Mouse (Mus musculus): ENCODE measurements around the gene Oser1. TPM values are rescaled to one million over a fixed set of nuclear protein-coding genes. Genes with fewer than 3 reads are reported as not detected.
"Not testable (repeated sequence)": the region's sequence is repeated elsewhere in the genome, so short reads cannot be mapped to it uniquely, and the experiment has no call there.

The Oser1 gene
- total RNA-seq, 2 experiments from 2014 or later, result 21.6 to 27.5 TPM

DNA sequence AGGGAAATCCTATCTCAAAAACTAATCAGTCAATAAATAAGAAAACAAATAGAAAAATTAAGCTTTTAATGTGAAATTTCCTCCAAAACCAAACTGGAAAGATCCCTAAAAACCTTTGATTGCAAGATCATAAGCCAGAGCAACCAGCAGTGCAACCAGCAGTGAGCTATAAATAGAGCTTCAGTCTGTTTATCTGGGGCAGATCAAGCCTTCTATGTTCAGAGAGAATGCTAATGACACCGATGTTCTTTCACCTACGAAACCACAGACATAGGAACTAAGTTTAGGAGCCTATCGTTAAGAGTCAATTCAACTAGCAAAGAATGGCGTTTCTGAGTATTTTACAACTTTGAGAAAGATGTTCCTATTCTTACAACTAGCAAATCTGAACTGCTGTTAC lies 12.7 kb downstream of the Oser1 start:
- ATAC-seq (replicated peaks; ENCODE audit: low FRiP score, poor library complexity, severe bottlenecking), result no peak

DNA sequence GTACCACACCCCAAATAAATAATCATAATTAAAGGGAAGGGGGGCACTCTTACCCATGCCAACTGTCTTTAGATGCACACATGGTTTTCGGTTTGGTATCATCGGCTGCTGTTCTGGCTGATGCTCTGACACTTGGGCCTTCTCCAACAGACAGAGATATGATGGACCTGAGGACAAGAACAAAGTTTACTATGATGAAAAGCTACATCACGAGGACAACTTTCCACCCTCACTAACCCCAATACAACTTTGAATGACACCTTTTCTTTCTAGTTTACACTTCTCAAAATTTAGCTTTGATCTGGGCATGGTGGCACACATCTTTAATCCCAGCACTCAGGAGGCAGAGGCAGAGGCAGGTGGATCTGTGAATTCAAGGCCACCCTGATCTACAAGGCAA lies 13.2 kb downstream of the Oser1 start:
- not testable (repeated sequence) for ATAC-seq (replicated peaks; ENCODE audit: low FRiP score, poor library complexity, severe bottlenecking)

DNA sequence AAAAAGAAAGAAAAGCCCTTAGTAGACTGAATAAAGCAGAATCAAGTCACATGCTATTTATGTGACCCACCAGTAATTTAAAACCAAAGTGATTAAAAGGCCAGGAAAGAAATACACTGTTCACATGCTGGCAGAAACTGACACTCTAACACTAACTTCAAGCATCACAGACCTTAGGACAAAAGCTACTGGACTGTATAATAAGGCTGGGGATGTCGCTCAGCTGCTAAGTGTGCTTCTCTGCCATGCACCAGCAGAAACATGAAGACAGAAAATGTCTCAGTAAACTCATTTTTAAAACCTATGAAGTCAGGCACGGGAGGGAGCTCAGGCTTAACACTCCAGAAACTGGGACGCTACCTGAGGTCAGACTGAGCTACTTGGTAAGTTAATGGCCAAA lies 14.3 kb downstream of the Oser1 start:
- no peak for ATAC-seq (replicated peaks; ENCODE audit: low FRiP score, poor library complexity, severe bottlenecking)

DNA sequence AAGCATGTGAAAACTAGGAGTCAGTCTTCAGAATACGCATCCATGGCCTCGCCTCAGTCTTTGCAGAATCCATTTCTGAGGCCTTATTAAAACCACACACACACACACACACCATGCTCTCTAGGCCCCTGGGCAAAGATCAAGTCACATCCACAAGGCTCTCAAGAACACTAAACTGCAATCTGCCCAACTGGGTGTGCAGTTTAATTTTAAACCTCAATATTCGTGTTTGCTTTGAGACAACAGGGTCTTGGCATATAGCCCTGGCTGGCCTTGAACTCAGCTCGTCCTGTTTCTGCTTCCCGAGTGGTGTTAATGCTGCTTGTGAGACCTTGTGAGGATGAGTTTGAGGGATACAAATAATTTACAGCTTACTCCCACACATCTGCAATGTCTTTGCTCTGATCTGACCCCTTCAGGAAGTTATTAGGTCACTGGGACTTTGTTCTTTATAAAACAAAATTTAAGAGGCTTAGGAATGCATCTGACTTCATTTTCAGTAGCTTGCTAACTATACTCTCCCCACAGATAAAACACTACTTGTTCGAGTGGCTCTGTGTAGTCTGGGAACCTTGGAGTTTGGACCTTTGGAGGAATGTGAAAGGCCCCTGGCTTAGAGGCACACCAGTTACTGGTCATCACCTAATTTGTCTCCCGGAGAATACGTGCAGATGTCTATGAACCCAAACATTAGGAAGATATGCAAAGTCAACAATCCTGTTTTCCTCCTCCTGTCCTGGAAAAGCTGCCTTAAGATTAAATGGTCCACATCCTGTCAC lies 20.3 kb downstream of the Oser1 start:
- no peak for ATAC-seq (replicated peaks; ENCODE audit: low FRiP score, poor library complexity, severe bottlenecking)

GRCm38 (mm10) chr2:163401221-163401620 lies 23.3 kb downstream of the Oser1 start:
- peak; percentile 90 for ATAC-seq (replicated peaks; ENCODE audit: low FRiP score, poor library complexity, severe bottlenecking)

DNA sequence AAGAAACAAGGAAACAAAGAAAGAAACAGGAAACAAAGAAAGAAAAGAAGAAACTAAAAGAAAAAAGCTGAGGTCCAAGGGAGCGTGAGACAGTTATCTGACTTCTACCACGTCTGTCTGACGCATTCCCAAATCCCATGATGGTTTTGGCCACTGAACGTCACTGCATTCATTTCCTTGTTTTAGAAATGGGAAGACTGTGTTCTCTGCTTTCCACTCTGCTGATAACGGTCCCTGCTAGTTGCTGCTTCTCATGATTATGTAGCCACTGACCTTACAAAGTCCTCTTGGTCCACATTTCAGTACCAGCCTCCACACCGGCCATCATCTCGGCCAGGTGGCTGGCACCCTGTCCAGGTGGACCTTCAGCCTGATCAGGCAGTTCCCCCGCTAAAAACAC lies 25.3 kb downstream of the Oser1 start:
- ATAC-seq (replicated peaks; ENCODE audit: low FRiP score, poor library complexity, severe bottlenecking), result no peak

- no peak for ATAC-seq (replicated peaks; ENCODE audit: low FRiP score, poor library complexity, severe bottlenecking)
Measured at GRCm38 (mm10) chr2:163398770-163399169, 25.7 kb downstream of the Oser1 start.

DNA sequence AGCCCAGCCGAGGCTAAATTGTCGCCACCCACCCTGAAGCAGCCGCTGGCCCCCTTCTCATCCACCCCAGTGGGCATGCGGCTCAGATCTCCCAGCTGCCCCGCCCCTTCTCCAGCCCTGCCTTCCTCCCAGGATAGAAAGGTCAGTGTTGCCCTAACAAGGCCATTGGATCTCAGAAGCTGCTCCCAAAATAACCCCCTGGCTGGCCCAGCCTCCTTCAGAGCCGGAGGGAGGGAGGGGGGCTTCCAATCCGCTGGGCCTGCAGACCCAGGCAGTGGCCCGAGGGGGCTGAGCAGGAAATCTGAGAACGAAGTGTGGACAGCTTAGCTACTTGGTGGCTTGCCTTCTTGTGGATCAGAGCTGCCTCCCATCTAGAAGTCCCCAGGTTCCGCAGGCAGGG lies 26.6 kb downstream of the Oser1 start, which contains the start of gene Jph2:
TSS of gene Jph2 (minus strand) at position 89 of the 400 bp plus-strand sequence.
- no peak for ATAC-seq (replicated peaks; ENCODE audit: low FRiP score, poor library complexity, severe bottlenecking)

- ATAC-seq (replicated peaks; ENCODE audit: low FRiP score, poor library complexity, severe bottlenecking), result no peak
Measured at GRCm38 (mm10) chr2:163397071-163397470, 27.4 kb downstream of the Oser1 start.

GRCm38 (mm10) chr2:163394977-163395376 lies 29.5 kb downstream of the Oser1 start:
- ATAC-seq (replicated peaks; ENCODE audit: low FRiP score, poor library complexity, severe bottlenecking), result no peak

DNA sequence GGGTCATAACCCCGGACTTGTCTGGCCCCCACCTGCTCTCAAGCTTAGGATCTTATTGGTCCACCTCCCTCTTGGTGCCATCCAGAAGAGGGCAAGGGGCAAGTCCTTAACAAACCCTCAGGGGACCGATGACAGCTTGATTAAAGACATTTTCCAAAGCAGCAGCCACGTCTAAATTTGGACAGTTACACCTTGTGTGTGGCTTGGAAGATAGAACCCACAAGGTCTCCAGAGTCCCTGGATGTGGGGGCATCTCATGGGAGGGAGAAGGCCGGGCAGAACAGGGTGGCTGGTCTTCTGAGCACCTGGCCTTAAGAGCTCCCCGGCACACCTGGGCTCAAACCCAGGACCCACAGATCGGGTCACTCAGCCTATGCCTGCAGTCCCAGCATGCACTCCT lies 30.5 kb downstream of the Oser1 start:
- ATAC-seq (replicated peaks; ENCODE audit: low FRiP score, poor library complexity, severe bottlenecking), result no peak

GRCm38 (mm10) chr2:163393241-163393640 lies 31.3 kb downstream of the Oser1 start:
- ATAC-seq (replicated peaks; ENCODE audit: low FRiP score, poor library complexity, severe bottlenecking), result no peak

- ATAC-seq (replicated peaks; ENCODE audit: low FRiP score, poor library complexity, severe bottlenecking), result no peak
Measured at GRCm38 (mm10) chr2:163392436-163392835, 32.1 kb downstream of the Oser1 start.

GRCm38 (mm10) chr2:163386423-163387190 lies 37.9 kb downstream of the Oser1 start:
- ATAC-seq (replicated peaks; ENCODE audit: low FRiP score, poor library complexity, severe bottlenecking), result no peak

DNA sequence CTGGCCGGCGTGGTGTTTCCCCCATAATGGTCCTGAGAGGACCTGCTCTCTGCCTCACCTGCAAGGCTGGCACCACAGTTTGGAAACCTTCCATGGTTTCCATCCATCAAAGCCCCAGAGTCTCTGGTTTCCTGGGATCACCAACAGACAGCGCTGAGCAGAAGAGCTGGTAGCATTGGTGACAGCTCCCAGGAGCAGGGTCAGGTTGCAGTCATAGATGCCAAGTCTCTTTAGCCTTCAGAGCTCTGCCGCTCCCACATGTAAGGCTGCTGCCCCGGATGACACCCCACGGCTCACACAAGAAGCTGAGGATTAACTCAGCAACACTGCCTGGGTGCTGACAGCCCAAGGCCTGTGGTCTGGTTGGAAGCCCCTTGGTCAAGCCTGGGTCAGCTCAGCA lies 39.4 kb downstream of the Oser1 start:
- ATAC-seq (replicated peaks; ENCODE audit: low FRiP score, poor library complexity, severe bottlenecking), result no peak

DNA sequence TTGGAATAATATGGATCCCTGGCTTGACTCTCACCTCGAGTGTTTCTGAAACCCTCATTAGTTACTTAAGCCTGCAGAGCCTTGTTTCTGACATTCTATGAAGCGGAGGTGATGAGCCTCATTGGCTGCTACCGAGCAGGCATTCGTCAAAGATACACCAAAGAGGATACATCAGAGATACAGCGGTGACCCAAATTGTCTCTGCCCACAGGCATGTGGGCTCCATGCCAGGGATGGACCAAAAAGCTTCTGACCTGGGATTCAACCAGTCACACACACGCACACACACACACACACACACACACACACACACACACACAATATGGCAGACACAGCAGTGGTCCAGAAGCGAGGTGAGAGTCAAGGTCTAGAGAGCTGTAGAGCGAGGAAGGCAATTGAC lies 43.3 kb downstream of the Oser1 start:
- ATAC-seq (replicated peaks; ENCODE audit: low FRiP score, poor library complexity, severe bottlenecking), result no peak

DNA sequence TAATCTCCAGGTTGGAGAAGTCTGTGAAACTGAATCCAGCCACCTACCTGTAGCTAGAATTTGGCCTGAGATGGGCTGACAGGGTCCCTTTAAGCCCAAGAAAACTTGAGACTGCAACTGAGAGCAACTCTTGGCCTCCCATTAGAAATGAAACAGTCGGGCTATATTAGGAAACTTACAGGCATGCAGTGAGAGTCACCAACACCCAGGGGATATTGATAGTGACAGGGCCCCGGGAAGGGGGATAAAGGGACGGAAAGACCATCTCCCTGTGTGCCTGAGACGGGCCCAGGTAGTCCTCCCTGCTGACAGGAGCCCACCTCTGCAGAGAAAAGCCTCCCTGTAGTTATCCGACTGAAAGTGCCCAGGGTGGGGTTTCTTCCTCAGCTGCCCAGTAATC lies 45.1 kb downstream of the Oser1 start:
- no peak for ATAC-seq (replicated peaks; ENCODE audit: low FRiP score, poor library complexity, severe bottlenecking)

DNA sequence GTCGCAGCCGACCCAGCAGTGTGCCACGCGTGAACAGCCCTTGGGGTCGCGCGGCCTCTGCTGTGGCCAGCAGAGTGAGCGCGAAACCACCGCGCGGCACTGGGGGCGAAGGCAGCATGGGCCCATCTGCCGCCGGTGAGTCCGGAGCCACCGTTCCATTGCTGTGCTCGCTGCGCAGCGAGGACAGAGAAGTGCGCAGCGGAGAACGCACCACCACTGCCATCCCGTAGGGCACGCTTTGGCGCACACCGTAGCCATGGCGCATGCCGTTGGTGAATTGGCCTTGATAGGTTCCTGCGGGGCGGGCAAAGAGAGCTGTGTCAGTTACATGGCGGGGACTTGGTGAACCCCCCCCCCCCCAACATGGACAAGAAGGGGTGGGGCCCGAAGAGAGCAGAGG lies 48.4 kb downstream of the Oser1 start:
- no peak for ATAC-seq (replicated peaks; ENCODE audit: low FRiP score, poor library complexity, severe bottlenecking)

- no peak for ATAC-seq (replicated peaks; ENCODE audit: low FRiP score, poor library complexity, severe bottlenecking)
Measured at GRCm38 (mm10) chr2:163375468-163375867, 49.0 kb downstream of the Oser1 start.

DNA sequence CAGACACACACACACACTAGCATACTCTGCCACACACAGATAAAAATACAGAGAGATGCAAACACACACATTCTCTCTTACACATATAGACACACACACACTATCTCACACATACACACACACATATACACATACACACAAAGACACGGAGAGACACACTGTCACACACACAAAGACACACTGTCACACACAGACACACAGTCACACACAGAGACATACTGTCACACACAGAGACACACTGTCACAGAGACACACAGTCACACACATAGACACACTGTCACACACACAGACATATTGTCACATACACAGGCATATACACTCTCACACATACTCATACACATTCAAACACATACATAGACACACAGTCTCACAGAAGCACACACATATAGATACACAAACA lies 51.9 kb downstream of the Oser1 start:
- no peak for ATAC-seq (replicated peaks; ENCODE audit: low FRiP score, poor library complexity, severe bottlenecking)

DNA sequence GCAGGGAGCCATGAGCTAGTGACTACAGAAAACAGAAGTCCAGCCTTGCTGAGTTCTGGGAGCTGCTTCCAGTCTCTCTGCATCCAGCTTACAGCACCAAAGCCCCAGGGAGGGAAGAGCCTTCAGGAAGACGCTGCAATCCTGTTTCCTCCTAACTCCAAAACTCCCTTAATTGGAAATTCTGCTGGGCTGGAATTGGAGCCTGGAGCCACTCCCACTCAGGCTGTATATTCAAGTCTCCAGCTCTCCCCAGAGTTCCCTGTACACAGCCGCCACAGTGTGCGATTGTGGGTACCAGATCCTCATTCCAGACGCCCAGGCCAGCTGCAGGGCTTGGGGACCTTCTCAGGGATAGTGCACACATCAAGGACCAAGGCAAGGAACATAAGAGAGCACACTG lies 54.3 kb downstream of the Oser1 start:
- no peak for ATAC-seq (replicated peaks; ENCODE audit: low FRiP score, poor library complexity, severe bottlenecking)
